Mouse (Mus musculus) embryonic facial prominence, embryonic 12.5 days (tissue): Measurements from ENCODE around the gene Nuak2. TPM values are rescaled to one million over a fixed set of nuclear protein-coding genes. Genes with fewer than 3 reads are reported as not detected.
"Not testable (repeated sequence)": the region's sequence is repeated elsewhere in the genome, so short reads cannot be mapped to it uniquely, and the experiment has no call there.

Experiments
- ATAC-seq: fragments of 200-750 bp; cut with Nextera tagmentation; 2 replicates; pipeline ENCODE4 v1.8.0; 2017; ENCODE audit not compliant: insufficient number of reproducible peaks, insufficient read depth, low FRiP score, low TSS enrichment
- H3K27ac ChIP-seq: fragments of 300-500 bp; sonication (generic); 2 replicates; pipeline ENCODE4 v1.5.1; 2016; ENCODE audit warnings: mild to moderate bottlenecking
- H3K27me3 ChIP-seq: fragments of 300-500 bp; sonication (generic); 2 replicates; pipeline ENCODE4 v1.6.1; 2016; ENCODE audit warnings: mild to moderate bottlenecking, moderate library complexity
- H3K36me3 ChIP-seq: fragments of 300-500 bp; sonication (generic); 2 replicates; pipeline ENCODE4 v1.6.1; 2016; ENCODE audit warnings: mild to moderate bottlenecking
- H3K4me1 ChIP-seq: fragments of 300-500 bp; sonication (generic); 2 replicates; pipeline ENCODE4 v1.6.1; 2016
- H3K4me2 ChIP-seq: fragments of 300-500 bp; sonication (generic); replicated peaks from 2 replicates; pipeline ENCODE4 v1.6.1; 2016; ENCODE audit warnings: mild to moderate bottlenecking, moderate library complexity
- H3K4me3 ChIP-seq: fragments of 300-500 bp; sonication (generic); 2 replicates; pipeline ENCODE4 v1.5.1; 2016; ENCODE audit warnings: mild to moderate bottlenecking
- H3K9ac ChIP-seq: fragments of 300-500 bp; sonication (generic); 2 replicates; pipeline ENCODE4 v1.6.1; 2016; ENCODE audit warnings: mild to moderate bottlenecking, moderate library complexity
- H3K9me3 ChIP-seq: fragments of 300-500 bp; sonication (generic); 2 replicates; pipeline ENCODE4 v1.6.1; 2016; ENCODE audit warnings: mild to moderate bottlenecking, moderate library complexity
- WGBS: fragments of 180-500 bp; shearing (Covaris S2); methylation state at CpG from one replicate; pipeline ENCODE4 v1.1.7; 2016; 5-methylcytosine and 5-hydroxymethylcytosine counted together
- polyA plus RNA-seq: library from polyadenylated mRNA; unstranded; fragments of >200 nt; fragmentation: Nextera tagmentation; extraction: Ambion mirVana; gene quantifications from 2 replicates; pipeline ENCODE4 v1.2.1, GENCODE M21; 2016

Gene Nuak2
- polyA plus RNA-seq = 6.3 TPM in 2 replicates

- H3K27ac ChIP-seq = no peak within 1 kb of the TSS
- H3K4me3 ChIP-seq = peak within 1 kb of the TSS; percentile 54
- H3K27me3 ChIP-seq = peaks cover 38% of the 10 kb centered on the region
- no peaks in the 10 kb centered on the region for H3K9me3 ChIP-seq
- H3K4me2 ChIP-seq = peak within 1 kb of the TSS; percentile 97
- peak; percentile 50; the same call in 1 of the 2 replicates for ATAC-seq
- H3K4me1 ChIP-seq = peaks cover 13% of the 10 kb centered on the region; the same call in 1 of the 2 replicates
- H3K36me3 ChIP-seq = no peaks in the 10 kb centered on the region
- H3K9ac ChIP-seq = peak within 1 kb of the TSS; percentile 54
- under 1% methylated on average over 67 of the region's 67 CpGs for WGBS
Observed at GRCm38 (mm10) chr1:132315889-132316624, at the start of gene Nuak2. TSS of gene Nuak2 (plus strand) at chr1:132316126.

- 34% methylated on average over 8 of the region's 8 CpGs for WGBS
- H3K27ac ChIP-seq = no peak overlapping the region
- no peaks in the 10 kb centered on the region for H3K9me3 ChIP-seq
- no peak; the same call in 1 of the 2 replicates for ATAC-seq
- H3K4me1 ChIP-seq = peaks cover 23% of the 10 kb centered on the region
- H3K36me3 ChIP-seq = no peaks in the 10 kb centered on the region
- 0 out of 2 replicates have a peak overlapping the region, but pooled peaks have one; percentile 6 for H3K4me2 ChIP-seq
- H3K4me3 ChIP-seq = no peak overlapping the region
- H3K9ac ChIP-seq = no peak overlapping the region
- H3K27me3 ChIP-seq = no peaks in the 10 kb centered on the region
Observed at GRCm38 (mm10) chr1:132266791-132267557, 49.0 kb upstream of the Nuak2 start.

- Histone ChIP-seq H3K27ac (no peak overlapping the region), H3K4me2 (no peak overlapping the region), H3K4me3 (no peak overlapping the region), H3K9ac (no peak overlapping the region), H3K27me3 (no peaks in the 10 kb centered on the region), H3K9me3 (no peaks in the 10 kb centered on the region), H3K36me3 (no peaks in the 10 kb centered on the region), H3K4me1 (peaks cover 23% of the 10 kb centered on the region)
- ATAC-seq = no peak
- 50% methylated on average over 2 of the region's 2 CpGs for WGBS
Observed at GRCm38 (mm10) chr1:132267959-132268358, 48.0 kb upstream of the Nuak2 start.

GRCm38 (mm10) chr1:132268418-132269060, 47.4 kb upstream of the Nuak2 start:
- Histone ChIP-seq H3K9ac (no peak overlapping the region), H3K4me1 (peaks cover 23% of the 10 kb centered on the region), H3K4me3 (no peak overlapping the region), H3K27ac (no peak overlapping the region), H3K36me3 (no peaks in the 10 kb centered on the region), H3K4me2 (no peak overlapping the region), H3K9me3 (no peaks in the 10 kb centered on the region), H3K27me3 (no peaks in the 10 kb centered on the region)
- ATAC-seq = no peak
- 32% methylated on average over 7 of the region's 7 CpGs for WGBS

- Histone ChIP-seq H3K9me3 (no peaks in the 10 kb centered on the region), H3K4me1 (peaks cover 23% of the 10 kb centered on the region), H3K36me3 (no peaks in the 10 kb centered on the region), H3K4me3 (no peak overlapping the region), H3K4me2 (no peak overlapping the region), H3K27ac (no peak overlapping the region), H3K9ac (no peak overlapping the region), H3K27me3 (no peaks in the 10 kb centered on the region)
- WGBS = 83% methylated on average over 3 of the region's 3 CpGs
- no peak for ATAC-seq
Observed at GRCm38 (mm10) chr1:132271237-132271636, 44.7 kb upstream of the Nuak2 start.

GRCm38 (mm10) chr1:132276694-132277093, 39.2 kb upstream of the Nuak2 start:
- Histone ChIP-seq H3K4me1 (no peaks in the 10 kb centered on the region), H3K4me2 (no peak overlapping the region), H3K4me3 (no peak overlapping the region), H3K9me3 (no peaks in the 10 kb centered on the region), H3K9ac (no peak overlapping the region), H3K36me3 (no peaks in the 10 kb centered on the region), H3K27me3 (no peaks in the 10 kb centered on the region), H3K27ac (no peak overlapping the region)
- WGBS = 81% methylated on average over 3 of the region's 3 CpGs
- no peak for ATAC-seq

- H3K27me3 ChIP-seq = no peaks in the 10 kb centered on the region
Observed at GRCm38 (mm10) chr1:132277124-132277523, 38.8 kb upstream of the Nuak2 start.

GRCm38 (mm10) chr1:132280636-132281035, 35.3 kb upstream of the Nuak2 start:
- not testable (repeated sequence) for H3K27me3 ChIP-seq, H3K36me3 ChIP-seq, H3K4me1 ChIP-seq, H3K9me3 ChIP-seq, H3K4me2 ChIP-seq, H3K4me3 ChIP-seq, ATAC-seq, H3K27ac ChIP-seq, H3K9ac ChIP-seq
- WGBS = 73% methylated on average over 6 of the region's 6 CpGs

More at GRCm38 (mm10) chr1:132277124-132277523, 38.8 kb upstream of the Nuak2 start:
- no peak overlapping the region for H3K4me2 ChIP-seq
- no peak overlapping the region for H3K4me3 ChIP-seq
- WGBS = 70% methylated on average over 6 of the region's 6 CpGs
- no peak overlapping the region for H3K9ac ChIP-seq
- no peaks in the 10 kb centered on the region for H3K9me3 ChIP-seq
- ATAC-seq = no peak
- H3K36me3 ChIP-seq = no peaks in the 10 kb centered on the region
- H3K27ac ChIP-seq = no peak overlapping the region
- H3K4me1 ChIP-seq = peaks cover 3% of the 10 kb centered on the region; the same call in 1 of the 2 replicates

GRCm38 (mm10) chr1:132281523-132282176, 34.3 kb upstream of the Nuak2 start:
- H3K4me1 ChIP-seq = peaks cover 3% of the 10 kb centered on the region; the same call in 1 of the 2 replicates
- H3K27me3 ChIP-seq = peaks cover 8% of the 10 kb centered on the region; the same call in 1 of the 2 replicates
- H3K4me2 ChIP-seq = no peak overlapping the region
- no peak overlapping the region for H3K4me3 ChIP-seq
- H3K9me3 ChIP-seq = no peaks in the 10 kb centered on the region
- H3K36me3 ChIP-seq = no peaks in the 10 kb centered on the region
- no peak for ATAC-seq
- H3K9ac ChIP-seq = no peak overlapping the region
- H3K27ac ChIP-seq = no peak overlapping the region
- 21% methylated on average over 8 of the region's 8 CpGs for WGBS

- 80% methylated on average over 2 of the region's 2 CpGs for WGBS
- peaks cover 3% of the 10 kb centered on the region; the same call in 1 of the 2 replicates for H3K4me1 ChIP-seq
- ATAC-seq = no peak
Observed at GRCm38 (mm10) chr1:132282177-132282536, 33.8 kb upstream of the Nuak2 start.

GRCm38 (mm10) chr1:132283018-132283417, 32.9 kb upstream of the Nuak2 start:
- no peak overlapping the region for H3K4me2 ChIP-seq
- no peak overlapping the region for H3K27ac ChIP-seq
- H3K4me3 ChIP-seq = no peak overlapping the region
- WGBS = 64% methylated on average over 13 of the region's 13 CpGs
- no peaks in the 10 kb centered on the region for H3K36me3 ChIP-seq
- H3K9ac ChIP-seq = no peak overlapping the region
- no peak; the same call in 1 of the 2 replicates for ATAC-seq
- peaks cover 8% of the 10 kb centered on the region; the same call in 1 of the 2 replicates for H3K27me3 ChIP-seq
- H3K4me1 ChIP-seq = peaks cover 3% of the 10 kb centered on the region; the same call in 1 of the 2 replicates
- no peaks in the 10 kb centered on the region for H3K9me3 ChIP-seq

More at GRCm38 (mm10) chr1:132282177-132282536, 33.8 kb upstream of the Nuak2 start:
- no peaks in the 10 kb centered on the region for H3K36me3 ChIP-seq
- H3K27ac ChIP-seq = no peak overlapping the region
- no peak overlapping the region for H3K9ac ChIP-seq
- H3K27me3 ChIP-seq = peaks cover 8% of the 10 kb centered on the region; the same call in 1 of the 2 replicates
- no peak overlapping the region for H3K4me2 ChIP-seq
- no peaks in the 10 kb centered on the region for H3K9me3 ChIP-seq
- no peak overlapping the region for H3K4me3 ChIP-seq
